Mouse (Mus musculus) inflammation-experienced regulatory T-cells, adult 16 weeks (primary cell): ENCODE data around the gene Tnfrsf4. TPM values are rescaled to one million over a fixed set of nuclear protein-coding genes. Genes with fewer than 3 reads are reported as not detected.

Source experiments
- polyA plus RNA-seq: library from polyadenylated mRNA; unstranded; fragments of 100-300 nt; shearing (Covaris generic); gene quantifications from one replicate; pipeline ENCODE4 v1.2.1, GENCODE M21; 2017

Gene Tnfrsf4
- polyA plus RNA-seq: 1,006 TPM

GRCm38 (mm10) chr4:156013637-156014036 is at the start of gene Tnfrsf4:
Gene Tnfrsf4, plus strand, starts transcription at chr4:156013843.

DNA sequence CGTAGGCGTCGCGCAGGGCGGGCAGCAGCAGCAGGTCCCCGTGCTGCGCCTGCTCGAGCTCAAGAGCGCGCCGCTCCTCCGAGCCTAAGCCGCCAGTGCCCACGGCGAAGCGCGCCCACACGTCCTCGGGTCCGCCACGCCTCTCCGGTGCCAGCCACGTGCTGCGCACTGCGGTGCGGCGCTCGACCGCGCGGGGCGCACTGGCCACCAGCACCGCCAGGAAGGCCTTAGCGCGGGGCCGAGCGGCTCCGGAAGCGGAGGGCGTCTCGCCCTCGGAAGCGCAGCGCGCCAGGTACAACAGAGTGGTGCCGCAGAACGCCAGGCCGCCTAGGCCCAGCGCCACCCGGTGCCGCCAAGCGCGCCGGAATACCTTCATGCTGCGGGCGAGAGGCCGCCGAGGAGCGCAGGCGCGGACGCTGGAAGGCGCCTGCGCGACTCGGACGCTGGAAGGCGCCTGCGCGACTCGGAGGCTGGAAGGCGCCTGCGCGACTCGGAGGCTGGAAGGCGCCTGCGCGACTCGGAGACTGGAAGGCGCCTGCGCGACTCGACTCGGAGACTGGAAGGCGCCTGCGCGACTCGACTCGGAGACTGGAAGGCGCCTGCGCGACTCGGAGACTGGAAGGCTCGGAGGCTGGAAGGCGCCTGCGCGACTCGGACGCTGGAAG is 21.3 kb upstream of the Tnfrsf4 start, which contains the start of the genes B3galt6 and Sdf4:
Gene B3galt6 (minus strand): TSS at position 409 of the 665 bp plus-strand sequence.
Gene Sdf4 (plus strand): TSS at position 632 of the 665 bp plus-strand sequence.

DNA sequence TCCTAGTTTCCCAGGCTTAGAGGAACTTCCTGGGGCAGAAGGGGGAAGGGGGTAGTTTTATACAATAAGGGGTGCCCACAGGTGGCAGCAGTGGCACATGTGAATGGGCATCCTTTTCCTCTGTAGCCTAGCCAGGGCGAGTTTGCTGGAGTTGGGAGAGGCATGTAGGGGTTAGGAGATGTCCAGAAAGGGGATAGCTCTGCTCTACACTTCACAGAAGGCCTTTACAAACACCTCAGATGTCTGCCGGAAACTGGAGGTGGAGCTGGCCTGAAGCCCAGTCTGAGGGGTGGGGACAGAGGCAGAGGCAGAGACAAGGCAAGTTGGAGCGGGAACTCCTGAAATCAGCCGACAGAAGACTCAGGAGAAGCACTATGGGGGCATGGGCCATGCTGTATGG is 12.4 kb downstream of the Tnfrsf4 start, which contains the start of gene Tnfrsf18:
Gene Tnfrsf18 (plus strand): TSS at position 152 of the 400 bp plus-strand sequence.

DNA sequence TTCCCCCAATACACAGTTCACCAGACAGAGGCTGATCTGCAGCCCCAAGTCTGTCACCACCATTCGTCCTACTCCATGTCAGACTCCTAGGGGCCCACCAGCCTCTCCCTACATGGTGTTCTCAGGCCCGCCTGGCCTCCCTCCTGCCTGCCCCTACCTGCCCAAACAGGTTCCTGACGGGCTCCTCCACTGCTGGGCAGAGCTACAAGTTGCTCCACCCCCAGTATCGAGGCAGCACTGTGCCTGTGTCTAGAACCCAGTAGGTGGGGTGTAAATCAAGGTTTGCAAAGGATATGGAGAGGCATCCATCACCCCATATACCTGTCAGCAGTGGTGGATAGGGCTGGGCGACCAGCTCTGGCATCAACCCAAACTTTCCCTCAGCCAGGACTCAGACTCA is 45.6 kb downstream of the Tnfrsf4 start, which contains the start of gene Ttll10:
Gene Ttll10 (minus strand): TSS at position 154 of the 400 bp plus-strand sequence.

Other genes with a start within 250 kb of the Tnfrsf4 start
- gene Vwa1, start 239.1 kb upstream of the Tnfrsf4 start, polyA plus RNA-seq: 0.13 TPM
- not detected for gene Tmem88b, start 228.0 kb upstream of the Tnfrsf4 start, polyA plus RNA-seq
- gene Ankrd65, start 223.4 kb upstream of the Tnfrsf4 start, polyA plus RNA-seq: not detected
- 124 TPM for gene Mrpl20, start 211.0 kb upstream of the Tnfrsf4 start, polyA plus RNA-seq
- gene Ccnl2, start 201.4 kb upstream of the Tnfrsf4 start, polyA plus RNA-seq: 217 TPM
- 199 TPM for gene Aurkaip1, start 182.6 kb upstream of the Tnfrsf4 start, polyA plus RNA-seq
- gene Mxra8, start 174.2 kb upstream of the Tnfrsf4 start, polyA plus RNA-seq: 4.3 TPM
- gene Dvl1, start 166.4 kb upstream of the Tnfrsf4 start, polyA plus RNA-seq: 3.5 TPM
- gene Tas1r3, start 150.5 kb upstream of the Tnfrsf4 start, polyA plus RNA-seq: 1.4 TPM
- gene Cptp, start 144.4 kb upstream of the Tnfrsf4 start, polyA plus RNA-seq: 20.8 TPM
- gene Ints11, start 144.3 kb upstream of the Tnfrsf4 start, polyA plus RNA-seq: 111 TPM
- 29.9 TPM for gene Pusl1, start 122.1 kb upstream of the Tnfrsf4 start, polyA plus RNA-seq
- gene Acap3, start 122.0 kb upstream of the Tnfrsf4 start, polyA plus RNA-seq: 8.2 TPM
- gene Ube2j2, start 70.0 kb upstream of the Tnfrsf4 start, polyA plus RNA-seq: 19.8 TPM
- 15.3 TPM for gene C1qtnf12, start 51.5 kb upstream of the Tnfrsf4 start, polyA plus RNA-seq
- 1.6 TPM for gene B3galt6, start 21.2 kb upstream of the Tnfrsf4 start, polyA plus RNA-seq
- gene Sdf4, start 21.0 kb upstream of the Tnfrsf4 start, polyA plus RNA-seq: 605 TPM
- gene Tnfrsf18, start 12.3 kb downstream of the Tnfrsf4 start, polyA plus RNA-seq: 795 TPM
- 0.26 TPM for gene Ttll10, start 45.6 kb downstream of the Tnfrsf4 start, polyA plus RNA-seq
- gene 9430015G10Rik, start 96.1 kb downstream of the Tnfrsf4 start, polyA plus RNA-seq: 46.9 TPM
- 0.20 TPM for gene Rnf223, start 116.7 kb downstream of the Tnfrsf4 start, polyA plus RNA-seq
- gene Agrn, start 183.6 kb downstream of the Tnfrsf4 start, polyA plus RNA-seq: 2.0 TPM
- gene Isg15, start 187.0 kb downstream of the Tnfrsf4 start, polyA plus RNA-seq: 44.2 TPM
- gene AW011738, start 189.5 kb downstream of the Tnfrsf4 start, polyA plus RNA-seq: 31.8 TPM
- 2.2 TPM for gene Perm1, start 202.0 kb downstream of the Tnfrsf4 start, polyA plus RNA-seq
- 8.3 TPM for gene Plekhn1, start 221.0 kb downstream of the Tnfrsf4 start, polyA plus RNA-seq
- 21.2 TPM for gene Noc2l, start 222.2 kb downstream of the Tnfrsf4 start, polyA plus RNA-seq
- gene Samd11, start 241.8 kb downstream of the Tnfrsf4 start, polyA plus RNA-seq: 5.8 TPM